Mouse (Mus musculus) forebrain, embryonic 10.5 days (tissue): ENCODE data around the gene Gtf2a2. TPM values are rescaled to one million over a fixed set of nuclear protein-coding genes. Genes with fewer than 3 reads are reported as not detected.

ENCODE experiments used
- DNase-seq: peaks from one replicate; pipeline ENCODE4 v3.0.0-alpha.2; 2017; ENCODE audit warnings: low spot score; ENCODE audit errors: extremely low spot score
- H3K27ac ChIP-seq: fragments of 300-500 bp; sonication (generic); 2 replicates; pipeline ENCODE4 v1.5.1; 2016; ENCODE audit warnings: mild to moderate bottlenecking
- H3K27me3 ChIP-seq: fragments of 300-500 bp; sonication (generic); 2 replicates; pipeline ENCODE4 v1.6.1; 2016; ENCODE audit warnings: mild to moderate bottlenecking; ENCODE audit not compliant: poor library complexity, severe bottlenecking
- H3K36me3 ChIP-seq: fragments of 300-500 bp; sonication (generic); replicated peaks from 2 replicates; pipeline ENCODE4 v1.6.1; 2016; ENCODE audit warnings: mild to moderate bottlenecking, moderate library complexity
- H3K4me1 ChIP-seq: fragments of 300-500 bp; sonication (generic); 2 replicates; pipeline ENCODE4 v1.6.1; 2016
- H3K4me3 ChIP-seq: fragments of 300-500 bp; sonication (generic); 2 replicates; pipeline ENCODE4 v1.5.1; 2016; ENCODE audit warnings: mild to moderate bottlenecking, moderate library complexity
- H3K9me3 ChIP-seq: fragments of 300-500 bp; sonication (generic); 2 replicates; pipeline ENCODE4 v1.6.1; 2016; ENCODE audit warnings: mild to moderate bottlenecking, moderate library complexity
- WGBS: fragments of 180-500 bp; shearing (Covaris S2); methylation state at CpG from one replicate; pipeline ENCODE4 v1.1.7; 2016; 5-methylcytosine and 5-hydroxymethylcytosine counted together
- polyA plus RNA-seq: library from polyadenylated mRNA; unstranded; fragments of >200 nt; fragmentation: Nextera tagmentation; extraction: Ambion mirVana; gene quantifications from 2 replicates; pipeline ENCODE4 v1.2.1, GENCODE M21; 2016

The Gtf2a2 gene
- polyA plus RNA-seq, 1 experiment from 2014 or later: 208 TPM

- H3K9me3 ChIP-seq: no peaks in the 10 kb centered on the region
- no peak overlapping the region for H3K4me3 ChIP-seq
- no peaks in the 10 kb centered on the region for H3K4me1 ChIP-seq
- no peak for DNase-seq
- 93% methylated on average over 2 of the region's 2 CpGs for WGBS
- no peak overlapping the region for H3K27ac ChIP-seq
- H3K36me3 ChIP-seq: peaks cover 24% of the 10 kb centered on the region
- no peaks in the 10 kb centered on the region for H3K27me3 ChIP-seq
These were observed 13.1 kb downstream of the Gtf2a2 start for GRCm38 (mm10) chr9:70025365-70026012.

GRCm38 (mm10) chr9:70032167-70032566, 19.8 kb downstream of the Gtf2a2 start:
- H3K27ac ChIP-seq: no peak overlapping the region
- H3K27me3 ChIP-seq: no peaks in the 10 kb centered on the region
- WGBS: 95% methylated on average over 1 of the region's 1 CpGs
- DNase-seq: no peak
- no peaks in the 10 kb centered on the region for H3K9me3 ChIP-seq
- no peak overlapping the region for H3K4me3 ChIP-seq
- H3K36me3 ChIP-seq: no peaks in the 10 kb centered on the region
- no peaks in the 10 kb centered on the region for H3K4me1 ChIP-seq

GRCm38 (mm10) chr9:70033056-70033455, 20.7 kb downstream of the Gtf2a2 start:
- no peaks in the 10 kb centered on the region for H3K9me3 ChIP-seq
- no peak for DNase-seq
- H3K4me1 ChIP-seq: no peaks in the 10 kb centered on the region
- no peaks in the 10 kb centered on the region for H3K36me3 ChIP-seq
- WGBS: 79% methylated on average over 9 of the region's 9 CpGs
- H3K27me3 ChIP-seq: no peaks in the 10 kb centered on the region
- H3K4me3 ChIP-seq: no peak overlapping the region
- H3K27ac ChIP-seq: no peak overlapping the region

GRCm38 (mm10) chr9:70034702-70035101, 22.4 kb downstream of the Gtf2a2 start:
- H3K9me3 ChIP-seq: peaks cover 5% of the 10 kb centered on the region; the same call in 1 of the 2 replicates
- 91% methylated on average over 7 of the region's 7 CpGs for WGBS

GRCm38 (mm10) chr9:70036646-70037045, 24.3 kb downstream of the Gtf2a2 start:
- no peaks in the 10 kb centered on the region for H3K4me1 ChIP-seq
- 79% methylated on average over 4 of the region's 4 CpGs for WGBS
- DNase-seq: no peak

More at GRCm38 (mm10) chr9:70034702-70035101, 22.4 kb downstream of the Gtf2a2 start:
- Histone ChIP-seq H3K27ac (no peak overlapping the region), H3K36me3 (no peaks in the 10 kb centered on the region), H3K4me3 (no peak overlapping the region), H3K4me1 (no peaks in the 10 kb centered on the region), H3K27me3 (no peaks in the 10 kb centered on the region)
- no peak for DNase-seq

GRCm38 (mm10) chr9:70037988-70038387, 25.6 kb downstream of the Gtf2a2 start, which contains the start of gene Gcnt3:
TSS of gene Gcnt3 (minus strand) at chr9:70038088.
- Histone ChIP-seq H3K4me3 (no peak within 1 kb of the TSS), H3K9me3 (peaks cover 5% of the 10 kb centered on the region; the same call in 1 of the 2 replicates), H3K36me3 (no peaks in the 10 kb centered on the region), H3K4me1 (no peaks in the 10 kb centered on the region), H3K27ac (no peak within 1 kb of the TSS), H3K27me3 (no peaks in the 10 kb centered on the region)
- 93% methylated on average over 7 of the region's 7 CpGs for WGBS
- no peak for DNase-seq

More at GRCm38 (mm10) chr9:70036646-70037045, 24.3 kb downstream of the Gtf2a2 start:
- no peaks in the 10 kb centered on the region for H3K36me3 ChIP-seq
- H3K27ac ChIP-seq: no peak overlapping the region
- no peaks in the 10 kb centered on the region for H3K27me3 ChIP-seq
- H3K9me3 ChIP-seq: peaks cover 5% of the 10 kb centered on the region; the same call in 1 of the 2 replicates
- H3K4me3 ChIP-seq: no peak overlapping the region

GRCm38 (mm10) chr9:70039597-70040385, 27.4 kb downstream of the Gtf2a2 start:
- Histone ChIP-seq H3K9me3 (peaks cover 5% of the 10 kb centered on the region; the same call in 1 of the 2 replicates), H3K27ac (no peak overlapping the region), H3K27me3 (no peaks in the 10 kb centered on the region), H3K4me3 (no peak overlapping the region), H3K36me3 (no peaks in the 10 kb centered on the region), H3K4me1 (no peaks in the 10 kb centered on the region)
- no peak for DNase-seq
- 87% methylated on average over 6 of the region's 6 CpGs for WGBS

- Histone ChIP-seq H3K36me3 (no peaks in the 10 kb centered on the region), H3K4me1 (no peaks in the 10 kb centered on the region), H3K4me3 (no peak overlapping the region), H3K9me3 (peaks cover 5% of the 10 kb centered on the region; the same call in 1 of the 2 replicates), H3K27me3 (no peaks in the 10 kb centered on the region), H3K27ac (no peak overlapping the region)
- no peak for DNase-seq
- WGBS: 92% methylated on average over 11 of the region's 11 CpGs
These were observed 28.2 kb downstream of the Gtf2a2 start for GRCm38 (mm10) chr9:70040570-70040969.

- 93% methylated on average over 4 of the region's 4 CpGs for WGBS
- H3K27ac ChIP-seq: no peak overlapping the region
- H3K9me3 ChIP-seq: peaks cover 5% of the 10 kb centered on the region; the same call in 1 of the 2 replicates
- H3K4me1 ChIP-seq: no peaks in the 10 kb centered on the region
- DNase-seq: no peak
- H3K4me3 ChIP-seq: no peak overlapping the region
- no peaks in the 10 kb centered on the region for H3K36me3 ChIP-seq
- H3K27me3 ChIP-seq: no peaks in the 10 kb centered on the region
These were observed 29.8 kb downstream of the Gtf2a2 start for GRCm38 (mm10) chr9:70042137-70042536.

GRCm38 (mm10) chr9:70042935-70043334, 30.6 kb downstream of the Gtf2a2 start:
- Histone ChIP-seq H3K36me3 (no peaks in the 10 kb centered on the region), H3K9me3 (peaks cover 5% of the 10 kb centered on the region; the same call in 1 of the 2 replicates), H3K4me3 (no peak overlapping the region), H3K27ac (no peak overlapping the region), H3K27me3 (no peaks in the 10 kb centered on the region), H3K4me1 (peaks cover 5% of the 10 kb centered on the region)
- 65% methylated on average over 1 of the region's 1 CpGs for WGBS
- no peak for DNase-seq

GRCm38 (mm10) chr9:70044865-70045264, 32.5 kb downstream of the Gtf2a2 start:
- Histone ChIP-seq H3K27ac (no peak overlapping the region), H3K4me1 (peaks cover 24% of the 10 kb centered on the region), H3K4me3 (no peak overlapping the region), H3K36me3 (no peaks in the 10 kb centered on the region), H3K9me3 (no peaks in the 10 kb centered on the region), H3K27me3 (no peaks in the 10 kb centered on the region)
- WGBS: 88% methylated on average over 2 of the region's 2 CpGs
- DNase-seq: no peak

- H3K9me3 ChIP-seq: no peaks in the 10 kb centered on the region
- H3K27ac ChIP-seq: no peak overlapping the region
- 89% methylated on average over 6 of the region's 6 CpGs for WGBS
- H3K4me1 ChIP-seq: peaks cover 27% of the 10 kb centered on the region
- H3K27me3 ChIP-seq: no peaks in the 10 kb centered on the region
- DNase-seq: no peak
- H3K4me3 ChIP-seq: no peak overlapping the region
- H3K36me3 ChIP-seq: no peaks in the 10 kb centered on the region
These were observed 33.9 kb downstream of the Gtf2a2 start for GRCm38 (mm10) chr9:70046255-70046654.

GRCm38 (mm10) chr9:70047839-70048238, 35.5 kb downstream of the Gtf2a2 start:
- no peak overlapping the region for H3K27ac ChIP-seq
- DNase-seq: no peak
- H3K4me1 ChIP-seq: peaks cover 27% of the 10 kb centered on the region
- no peaks in the 10 kb centered on the region for H3K27me3 ChIP-seq
- no peaks in the 10 kb centered on the region for H3K36me3 ChIP-seq
- H3K9me3 ChIP-seq: no peaks in the 10 kb centered on the region
- 59% methylated on average over 3 of the region's 3 CpGs for WGBS
- no peak overlapping the region for H3K4me3 ChIP-seq
